Mouse (Mus musculus): ENCODE measurements around the gene Polg2.
"Not testable (repeated sequence)": the region's sequence is repeated elsewhere in the genome, so short reads cannot be mapped to it uniquely, and the experiment has no call there.

Gene Polg2

GRCm38 (mm10) chr11:106762139-106762799, 17.1 kb downstream of the Polg2 start:
- no peak for DNase-seq (ENCODE audit: low read depth, low spot score)

GRCm38 (mm10) chr11:106760511-106760910, 18.8 kb downstream of the Polg2 start:
- DNase-seq (ENCODE audit: low read depth, low spot score), result no peak

- DNase-seq (ENCODE audit: low read depth, low spot score), result no peak
These were observed 20.3 kb downstream of the Polg2 start for GRCm38 (mm10) chr11:106759028-106759427.

GRCm38 (mm10) chr11:106755583-106755982, 23.8 kb downstream of the Polg2 start:
- no peak for DNase-seq (ENCODE audit: low read depth, low spot score)

GRCm38 (mm10) chr11:106753314-106753713, 26.0 kb downstream of the Polg2 start:
- no peak for DNase-seq (ENCODE audit: low read depth, low spot score)

GRCm38 (mm10) chr11:106752103-106752502, 27.2 kb downstream of the Polg2 start:
- DNase-seq (ENCODE audit: low read depth, low spot score), result no peak

- DNase-seq (ENCODE audit: low read depth, low spot score), result no peak
These were observed 28.0 kb downstream of the Polg2 start, which contains the start of gene Milr1 for GRCm38 (mm10) chr11:106751039-106752018. Gene Milr1 (plus strand): TSS chr11:106751226.

GRCm38 (mm10) chr11:106750121-106750751, 29.1 kb downstream of the Polg2 start, which contains the start of gene Pecam1:
Gene Pecam1 (minus strand): TSS chr11:106750628.
- no peak for DNase-seq (ENCODE audit: low read depth, low spot score)

- DNase-seq (ENCODE audit: low read depth, low spot score), result not testable (repeated sequence)
These were observed 29.7 kb downstream of the Polg2 start for GRCm38 (mm10) chr11:106749557-106750120.

GRCm38 (mm10) chr11:106744949-106745348, 34.4 kb downstream of the Polg2 start:
- no peak for DNase-seq (ENCODE audit: low read depth, low spot score)

GRCm38 (mm10) chr11:106742388-106742841, 36.9 kb downstream of the Polg2 start:
- DNase-seq (ENCODE audit: low read depth, low spot score), result peak; percentile 30

GRCm38 (mm10) chr11:106741826-106742225, 37.5 kb downstream of the Polg2 start:
- DNase-seq (ENCODE audit: low read depth, low spot score), result no peak

GRCm38 (mm10) chr11:106741232-106741631, 38.1 kb downstream of the Polg2 start:
- no peak for DNase-seq (ENCODE audit: low read depth, low spot score)

- not testable (repeated sequence) for DNase-seq (ENCODE audit: low read depth, low spot score)
These were observed 38.6 kb downstream of the Polg2 start for GRCm38 (mm10) chr11:106740724-106741123.

GRCm38 (mm10) chr11:106739116-106739515, 40.2 kb downstream of the Polg2 start:
- DNase-seq (ENCODE audit: low read depth, low spot score), result no peak

- no peak for DNase-seq (ENCODE audit: low read depth, low spot score)
These were observed 42.1 kb downstream of the Polg2 start for GRCm38 (mm10) chr11:106737178-106737621.

GRCm38 (mm10) chr11:106736614-106737013, 42.7 kb downstream of the Polg2 start:
- DNase-seq (ENCODE audit: low read depth, low spot score), result no peak

GRCm38 (mm10) chr11:106730714-106731113, 48.6 kb downstream of the Polg2 start:
- no peak for DNase-seq (ENCODE audit: low read depth, low spot score)

GRCm38 (mm10) chr11:106729656-106730055, 49.7 kb downstream of the Polg2 start:
- DNase-seq (ENCODE audit: low read depth, low spot score), result no peak

GRCm38 (mm10) chr11:106728402-106729366, 50.7 kb downstream of the Polg2 start:
- no peak for DNase-seq (ENCODE audit: low read depth, low spot score)

Measured in retina, postnatal 7 days (tissue).